Mouse (Mus musculus) midbrain, postnatal 0 days (tissue): ENCODE results near the gene Abcg5. TPM values are rescaled to one million over a fixed set of nuclear protein-coding genes. Genes with fewer than 3 reads are reported as not detected.

Experiments
- ATAC-seq: fragments of 200-750 bp; cut with Nextera tagmentation; 2 replicates; pipeline ENCODE4 v1.8.0; 2017; ENCODE audit warnings: moderate number of reproducible peaks, mild to moderate bottlenecking, moderate TSS enrichment, moderate library complexity; ENCODE audit not compliant: low FRiP score
- DNase-seq: peaks from one replicate; pipeline ENCODE4 v3.0.0-alpha.2; 2015; ENCODE audit warnings: low spot score
- H3K27ac ChIP-seq: fragments of 300-500 bp; sonication (generic); 2 replicates; pipeline ENCODE4 v1.5.1; 2014; ENCODE audit warnings: low read depth, mild to moderate bottlenecking, low read length, mixed read lengths
- H3K27me3 ChIP-seq: fragments of 300-500 bp; sonication (generic); 2 replicates; pipeline ENCODE4 v1.6.1; 2014; ENCODE audit warnings: low read length, control low read depth, mixed read lengths; ENCODE audit not compliant: insufficient read depth
- H3K36me3 ChIP-seq: fragments of 300-500 bp; sonication (generic); 2 replicates; pipeline ENCODE4 v1.6.1; 2014; ENCODE audit warnings: low read length, control low read depth, mixed read lengths; ENCODE audit not compliant: insufficient read depth
- H3K4me1 ChIP-seq: fragments of 300-500 bp; sonication (generic); 2 replicates; pipeline ENCODE4 v1.6.1; 2014; ENCODE audit warnings: mild to moderate bottlenecking, control low read depth, antibody characterized with exemption, low read length, mixed read lengths; ENCODE audit not compliant: insufficient read depth
- H3K4me2 ChIP-seq: fragments of 300-500 bp; sonication (generic); 2 replicates; pipeline ENCODE4 v1.6.1; 2014; ENCODE audit warnings: low read depth, mild to moderate bottlenecking, low read length, mixed read lengths; ENCODE audit not compliant: poor library complexity, severe bottlenecking
- H3K4me3 ChIP-seq: fragments of 300-500 bp; sonication (generic); 2 replicates; pipeline ENCODE4 v1.5.1; 2014; ENCODE audit warnings: low read depth, mild to moderate bottlenecking, low read length, moderate library complexity
- H3K9ac ChIP-seq: fragments of 300-500 bp; sonication (generic); replicated peaks from 2 replicates; pipeline ENCODE4 v1.6.1; 2014; ENCODE audit warnings: mild to moderate bottlenecking, low read length, moderate library complexity, mixed read lengths; ENCODE audit not compliant: poor library complexity, severe bottlenecking
- H3K9me3 ChIP-seq: fragments of 300-500 bp; sonication (generic); 2 replicates; pipeline ENCODE4 v1.6.1; 2016; ENCODE audit warnings: low read length, control low read depth
- CTCF ChIP-seq: IDR thresholded peaks from 2 replicates; pipeline ENCODE4 v1.5.1; 2016; ENCODE audit warnings: antibody characterized with exemption, mild to moderate bottlenecking
- WGBS: fragments of 180-500 bp; shearing (Covaris S2); extraction: QIAGEN DNeasy Blood & Tissue Kit; methylation state at CpG from one replicate; pipeline ENCODE4 v1.1.7; 2014; 5-methylcytosine and 5-hydroxymethylcytosine counted together
- polyA plus RNA-seq: library from polyadenylated mRNA; unstranded; fragments of >200 nt; fragmentation: Nextera tagmentation; extraction: Ambion mirVana; gene quantifications from 2 replicates; pipeline ENCODE4 v1.2.1, GENCODE M21; 2015
- total RNA-seq: library from RNA; depleted of rRNA; stranded (reverse); fragments of >200 nt; gene quantifications from 2 replicates; pipeline ENCODE4 v1.2.3, GENCODE M21; 2014

Gene Abcg5
- total and polyA plus RNA-seq, 2 experiments from 2014 or later = 1.3 to 2.9 TPM

- H3K9ac ChIP-seq = no peak overlapping the region
- ATAC-seq (no peak), DNase-seq (no peak)
- no peaks in the 10 kb centered on the region for H3K36me3 ChIP-seq
- H3K4me1 ChIP-seq = no peaks in the 10 kb centered on the region
- no peak for TF ChIP-seq CTCF
- no peaks in the 10 kb centered on the region for H3K27me3 ChIP-seq
- no peak overlapping the region for H3K27ac ChIP-seq
- WGBS = 94% methylated on average over 3 of the region's 3 CpGs
- H3K4me3 ChIP-seq = no peak overlapping the region
- no peak overlapping the region for H3K4me2 ChIP-seq
- H3K9me3 ChIP-seq = no peaks in the 10 kb centered on the region
Observed at GRCm38 (mm10) chr17:84667848-84668247, 15.0 kb downstream of the Abcg5 start.

GRCm38 (mm10) chr17:84665691-84666090, 17.1 kb downstream of the Abcg5 start:
- Histone ChIP-seq H3K4me2 (no peak overlapping the region), H3K4me1 (no peaks in the 10 kb centered on the region), H3K4me3 (no peak overlapping the region), H3K9me3 (no peaks in the 10 kb centered on the region), H3K9ac (no peak overlapping the region), H3K36me3 (no peaks in the 10 kb centered on the region), H3K27me3 (no peaks in the 10 kb centered on the region), H3K27ac (no peak overlapping the region)
- 63% methylated on average over 9 of the region's 9 CpGs for WGBS
- DNase-seq = no peak
- ATAC-seq = no peak
- TF ChIP-seq CTCF = no peak

GRCm38 (mm10) chr17:84665053-84665452, 17.8 kb downstream of the Abcg5 start:
- TF ChIP-seq CTCF = no peak
- Histone ChIP-seq H3K9me3 (no peaks in the 10 kb centered on the region), H3K4me1 (no peaks in the 10 kb centered on the region), H3K4me2 (no peak overlapping the region), H3K27ac (no peak overlapping the region), H3K36me3 (no peaks in the 10 kb centered on the region), H3K27me3 (no peaks in the 10 kb centered on the region), H3K9ac (no peak overlapping the region), H3K4me3 (no peak overlapping the region)
- DNase-seq = no peak
- no peak for ATAC-seq
- WGBS = 65% methylated on average over 10 of the region's 10 CpGs

- no peak overlapping the region for H3K9ac ChIP-seq
- peaks cover 5% of the 10 kb centered on the region; the same call in 1 of the 2 replicates for H3K4me1 ChIP-seq
- DNase-seq (no peak), ATAC-seq (no peak)
- H3K27ac ChIP-seq = no peak overlapping the region
- H3K4me3 ChIP-seq = no peak overlapping the region
- 76% methylated on average over 8 of the region's 8 CpGs for WGBS
- no peaks in the 10 kb centered on the region for H3K27me3 ChIP-seq
- H3K4me2 ChIP-seq = no peak overlapping the region
- H3K36me3 ChIP-seq = no peaks in the 10 kb centered on the region
- H3K9me3 ChIP-seq = no peaks in the 10 kb centered on the region
- no peak for TF ChIP-seq CTCF
Observed at GRCm38 (mm10) chr17:84658951-84659350, 23.9 kb downstream of the Abcg5 start.

GRCm38 (mm10) chr17:84658195-84658594, 24.6 kb downstream of the Abcg5 start:
- WGBS = 55% methylated on average over 5 of the region's 5 CpGs
- Histone ChIP-seq H3K9me3 (no peaks in the 10 kb centered on the region), H3K4me1 (peaks cover 5% of the 10 kb centered on the region; the same call in 1 of the 2 replicates), H3K4me2 (no peak overlapping the region), H3K36me3 (no peaks in the 10 kb centered on the region; the same call in 1 of the 2 replicates), H3K4me3 (no peak overlapping the region), H3K9ac (no peak overlapping the region), H3K27ac (no peak overlapping the region), H3K27me3 (no peaks in the 10 kb centered on the region)
- ATAC-seq (no peak), DNase-seq (no peak)
- TF ChIP-seq CTCF = no peak

GRCm38 (mm10) chr17:84657782-84658181, 25.0 kb downstream of the Abcg5 start:
- no peak for DNase-seq
- Histone ChIP-seq H3K4me1 (peaks cover 5% of the 10 kb centered on the region; the same call in 1 of the 2 replicates), H3K4me2 (no peak overlapping the region), H3K9me3 (no peaks in the 10 kb centered on the region), H3K36me3 (no peaks in the 10 kb centered on the region; the same call in 1 of the 2 replicates), H3K27me3 (no peaks in the 10 kb centered on the region), H3K4me3 (no peak overlapping the region), H3K27ac (peak overlapping the region; percentile 43; the same call in 1 of the 2 replicates), H3K9ac (no peak overlapping the region)
- no peak for ATAC-seq
- TF ChIP-seq CTCF = no peak
- WGBS = 75% methylated on average over 7 of the region's 7 CpGs
